Mouse (Mus musculus) intestine, embryonic 16.5 days (tissue): ENCODE results near the gene Dgki. TPM values are rescaled to one million over a fixed set of nuclear protein-coding genes. Genes with fewer than 3 reads are reported as not detected.

Experiments used
- ATAC-seq: fragments of 200-750 bp; cut with Nextera tagmentation; 2 replicates; pipeline ENCODE4 v1.8.0; 2017; ENCODE audit warnings: moderate TSS enrichment, moderate library complexity
- H3K27ac ChIP-seq: fragments of 300-500 bp; sonication (generic); 2 replicates; pipeline ENCODE4 v1.5.1; 2014; ENCODE audit warnings: mild to moderate bottlenecking, low read length
- H3K27me3 ChIP-seq: fragments of 300-500 bp; sonication (generic); replicated peaks from 2 replicates; pipeline ENCODE4 v1.6.1; 2014; ENCODE audit warnings: low read length, control low read depth, mixed read lengths; ENCODE audit not compliant: control insufficient read depth, insufficient read depth
- H3K36me3 ChIP-seq: fragments of 300-500 bp; sonication (generic); 2 replicates; pipeline ENCODE4 v1.6.1; 2014; ENCODE audit warnings: low read length, control low read depth; ENCODE audit not compliant: control insufficient read depth, insufficient read depth
- H3K4me1 ChIP-seq: fragments of 300-500 bp; sonication (generic); 2 replicates; pipeline ENCODE4 v1.6.1; 2014; ENCODE audit warnings: low read length, control low read depth, mixed read lengths; ENCODE audit not compliant: control insufficient read depth, insufficient read depth
- H3K4me2 ChIP-seq: fragments of 300-500 bp; sonication (generic); 2 replicates; pipeline ENCODE4 v1.6.1; 2014; ENCODE audit warnings: low read depth, low read length, control low read depth
- H3K4me3 ChIP-seq: fragments of 300-500 bp; sonication (generic); 2 replicates; pipeline ENCODE4 v1.5.1; 2014; ENCODE audit warnings: mild to moderate bottlenecking, low read length
- H3K9ac ChIP-seq: fragments of 300-500 bp; sonication (generic); 2 replicates; pipeline ENCODE4 v1.6.1; 2014; ENCODE audit warnings: low read depth, low read length
- H3K9me3 ChIP-seq: fragments of 300-500 bp; sonication (generic); 2 replicates; pipeline ENCODE4 v1.6.1; 2016; ENCODE audit warnings: low read length, control low read depth; ENCODE audit not compliant: control insufficient read depth
- WGBS: fragments of 180-500 bp; shearing (Covaris S2); extraction: QIAGEN DNeasy Blood & Tissue Kit; methylation state at CpG from one replicate; pipeline ENCODE4 v1.1.7; 2014; 5-methylcytosine and 5-hydroxymethylcytosine counted together
- polyA plus RNA-seq: library from polyadenylated mRNA; unstranded; fragments of >200 nt; fragmentation: Nextera tagmentation; extraction: Ambion mirVana; gene quantifications from 2 replicates; pipeline ENCODE4 v1.2.1, GENCODE M21; 2015

Gene Dgki
- polyA plus RNA-seq, 1 experiment from 2014 or later: 0.38 TPM

- 87% methylated on average over 6 of the region's 6 CpGs for WGBS
- Histone ChIP-seq H3K4me1 (0 out of 2 replicates have a peak, but pooled peaks cover 2% of the 10 kb centered on the region), H3K27me3 (no peaks in the 10 kb centered on the region), H3K27ac (no peak overlapping the region), H3K9ac (no peak overlapping the region), H3K36me3 (no peaks in the 10 kb centered on the region), H3K4me2 (no peak overlapping the region), H3K4me3 (no peak overlapping the region), H3K9me3 (no peaks in the 10 kb centered on the region)
- no peak for ATAC-seq
Measured at GRCm38 (mm10) chr6:37149196-37149595, 150.8 kb downstream of the Dgki start.

GRCm38 (mm10) chr6:37147431-37148022 lies 152.5 kb downstream of the Dgki start:
- no peak overlapping the region for H3K4me3 ChIP-seq
- H3K4me2 ChIP-seq: no peak overlapping the region
- no peaks in the 10 kb centered on the region for H3K36me3 ChIP-seq

GRCm38 (mm10) chr6:37143867-37144163 lies 156.2 kb downstream of the Dgki start:
- no peaks in the 10 kb centered on the region for H3K36me3 ChIP-seq
- 0 out of 2 replicates have a peak, but pooled peaks cover 2% of the 10 kb centered on the region for H3K4me1 ChIP-seq
- no peak overlapping the region for H3K4me2 ChIP-seq
- H3K27ac ChIP-seq: no peak overlapping the region
- H3K9me3 ChIP-seq: no peaks in the 10 kb centered on the region
- no peaks in the 10 kb centered on the region for H3K27me3 ChIP-seq
- no peak for ATAC-seq
- WGBS: 47% methylated on average over 4 of the region's 4 CpGs
- H3K4me3 ChIP-seq: no peak overlapping the region
- H3K9ac ChIP-seq: no peak overlapping the region

More at GRCm38 (mm10) chr6:37147431-37148022, 152.5 kb downstream of the Dgki start:
- Histone ChIP-seq H3K27ac (no peak overlapping the region), H3K9me3 (no peaks in the 10 kb centered on the region), H3K9ac (no peak overlapping the region), H3K4me1 (0 out of 2 replicates have a peak, but pooled peaks cover 2% of the 10 kb centered on the region), H3K27me3 (no peaks in the 10 kb centered on the region)
- WGBS: 98% methylated on average over 4 of the region's 4 CpGs
- ATAC-seq: no peak

GRCm38 (mm10) chr6:37142991-37143866 lies 156.8 kb downstream of the Dgki start:
- 74% methylated on average over 11 of the region's 11 CpGs for WGBS
- no peak overlapping the region for H3K27ac ChIP-seq

GRCm38 (mm10) chr6:37138816-37139215 lies 161.2 kb downstream of the Dgki start:
- H3K4me3 ChIP-seq: no peak overlapping the region
- H3K4me2 ChIP-seq: no peak overlapping the region
- no peak overlapping the region for H3K27ac ChIP-seq
- H3K36me3 ChIP-seq: no peaks in the 10 kb centered on the region
- no peak for ATAC-seq
- no peak overlapping the region for H3K9ac ChIP-seq
- no peaks in the 10 kb centered on the region for H3K9me3 ChIP-seq
- no peaks in the 10 kb centered on the region for H3K4me1 ChIP-seq
- no peaks in the 10 kb centered on the region for H3K27me3 ChIP-seq

More at GRCm38 (mm10) chr6:37142991-37143866, 156.8 kb downstream of the Dgki start:
- no peak for ATAC-seq
- H3K9ac ChIP-seq: no peak overlapping the region
- no peaks in the 10 kb centered on the region for H3K36me3 ChIP-seq
- H3K27me3 ChIP-seq: no peaks in the 10 kb centered on the region
- 0 out of 2 replicates have a peak, but pooled peaks cover 2% of the 10 kb centered on the region for H3K4me1 ChIP-seq
- no peak overlapping the region for H3K4me3 ChIP-seq
- H3K9me3 ChIP-seq: no peaks in the 10 kb centered on the region
- H3K4me2 ChIP-seq: no peak overlapping the region

GRCm38 (mm10) chr6:37131257-37131656 lies 168.7 kb downstream of the Dgki start:
- Histone ChIP-seq H3K4me3 (no peak overlapping the region), H3K4me2 (no peak overlapping the region), H3K36me3 (no peaks in the 10 kb centered on the region), H3K4me1 (no peaks in the 10 kb centered on the region), H3K27ac (no peak overlapping the region), H3K9me3 (no peaks in the 10 kb centered on the region), H3K27me3 (no peaks in the 10 kb centered on the region), H3K9ac (no peak overlapping the region)
- ATAC-seq: no peak
- 86% methylated on average over 4 of the region's 4 CpGs for WGBS

- no peaks in the 10 kb centered on the region for H3K9me3 ChIP-seq
- H3K4me1 ChIP-seq: no peaks in the 10 kb centered on the region
- no peaks in the 10 kb centered on the region for H3K27me3 ChIP-seq
- no peak overlapping the region for H3K4me2 ChIP-seq
- no peaks in the 10 kb centered on the region for H3K36me3 ChIP-seq
- H3K4me3 ChIP-seq: no peak overlapping the region
- H3K27ac ChIP-seq: no peak overlapping the region
- no peak for ATAC-seq
- no peak overlapping the region for H3K9ac ChIP-seq
- WGBS: 89% methylated on average over 19 of the region's 19 CpGs
Measured at GRCm38 (mm10) chr6:37120417-37121154, 179.4 kb downstream of the Dgki start.

GRCm38 (mm10) chr6:37119205-37119604 lies 180.8 kb downstream of the Dgki start:
- H3K9me3 ChIP-seq: no peaks in the 10 kb centered on the region
- no peak for ATAC-seq
- H3K27ac ChIP-seq: no peak overlapping the region
- H3K4me2 ChIP-seq: no peak overlapping the region
- H3K9ac ChIP-seq: no peak overlapping the region
- no peaks in the 10 kb centered on the region for H3K4me1 ChIP-seq
- no peaks in the 10 kb centered on the region for H3K27me3 ChIP-seq
- whole genome bisulfite sequencing: 74% methylated on average over 3 of the region's 3 CpGs
- H3K4me3 ChIP-seq: no peak overlapping the region
- no peaks in the 10 kb centered on the region for H3K36me3 ChIP-seq

GRCm38 (mm10) chr6:37113048-37113447 lies 186.9 kb downstream of the Dgki start:
- H3K4me2 ChIP-seq: no peak overlapping the region
- no peaks in the 10 kb centered on the region for H3K4me1 ChIP-seq
- H3K36me3 ChIP-seq: no peaks in the 10 kb centered on the region
- no peak overlapping the region for H3K4me3 ChIP-seq
- H3K27ac ChIP-seq: no peak overlapping the region
- no peaks in the 10 kb centered on the region for H3K27me3 ChIP-seq
- no peak overlapping the region for H3K9ac ChIP-seq
- WGBS: 84% methylated on average over 4 of the region's 4 CpGs
- ATAC-seq: no peak
- H3K9me3 ChIP-seq: no peaks in the 10 kb centered on the region
